Mouse (Mus musculus) gastrocnemius, adult 18-20 months (tissue): ENCODE results near the gene Rhbg. TPM values are rescaled to one million over a fixed set of nuclear protein-coding genes. Genes with fewer than 3 reads are reported as not detected.

Experiments used
- DNase-seq: peaks from one replicate; pipeline ENCODE4 v3.0.0; 2021; ENCODE audit warnings: low spot score
- total RNA-seq, 2 experiments: library from RNA; stranded (reverse); gene quantifications; 2 replicates each; pipeline ENCODE4 v1.2.3; 2021

Gene Rhbg
- total RNA-seq, 2 experiments from 2014 or later, result not detected

- DNase-seq, result no peak
Observed at GRCm38 (mm10) chr3:88262346-88262745, 7.8 kb upstream of the Rhbg start.

GRCm38 (mm10) chr3:88256382-88256781, 1.9 kb upstream of the Rhbg start:
- no peak for DNase-seq

DNA sequence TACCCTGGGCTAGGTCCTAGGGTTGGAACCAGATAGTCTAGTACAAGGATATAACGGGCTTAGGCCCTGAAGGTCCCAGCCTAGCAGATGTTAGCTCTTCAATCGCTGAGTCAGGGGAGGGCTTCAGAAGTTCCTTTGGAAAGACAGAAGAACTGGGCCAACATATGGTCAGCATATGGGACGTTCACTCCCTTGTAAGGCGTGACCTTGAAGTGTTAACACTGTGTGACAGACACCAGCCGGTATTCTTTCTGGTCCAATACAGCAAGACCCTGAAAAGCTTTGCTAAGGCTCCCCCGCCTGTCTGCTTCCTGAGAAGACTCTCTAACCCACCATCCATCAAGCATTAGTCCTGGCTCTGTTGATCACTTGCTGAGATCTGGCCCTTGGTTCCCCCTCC, 1.4 kb upstream of the Rhbg start:
- DNase-seq, result no peak

DNA sequence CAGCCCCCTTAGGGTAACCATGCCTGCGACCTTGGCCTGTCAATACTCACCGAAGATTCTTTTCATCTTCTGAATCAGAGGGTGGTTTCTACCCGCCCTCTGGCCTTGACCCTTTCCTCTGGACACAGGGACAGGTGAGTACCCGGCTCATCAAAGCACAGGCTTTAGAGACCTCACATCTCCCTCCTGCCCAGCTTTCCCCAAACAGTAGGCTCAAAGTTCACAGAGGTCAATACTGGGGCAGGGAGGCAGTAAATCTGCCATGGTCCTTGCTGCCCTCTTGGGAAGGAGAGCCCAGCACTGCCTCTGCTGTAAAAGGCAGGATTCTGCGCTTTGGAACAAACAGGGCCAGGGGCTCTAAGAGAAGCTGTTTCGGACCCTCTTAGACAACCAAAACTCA, 1.8 kb downstream of the Rhbg start:
- DNase-seq, result no peak

- no peak for DNase-seq
Observed at GRCm38 (mm10) chr3:88248406-88248805, 6.1 kb downstream of the Rhbg start.

DNA sequence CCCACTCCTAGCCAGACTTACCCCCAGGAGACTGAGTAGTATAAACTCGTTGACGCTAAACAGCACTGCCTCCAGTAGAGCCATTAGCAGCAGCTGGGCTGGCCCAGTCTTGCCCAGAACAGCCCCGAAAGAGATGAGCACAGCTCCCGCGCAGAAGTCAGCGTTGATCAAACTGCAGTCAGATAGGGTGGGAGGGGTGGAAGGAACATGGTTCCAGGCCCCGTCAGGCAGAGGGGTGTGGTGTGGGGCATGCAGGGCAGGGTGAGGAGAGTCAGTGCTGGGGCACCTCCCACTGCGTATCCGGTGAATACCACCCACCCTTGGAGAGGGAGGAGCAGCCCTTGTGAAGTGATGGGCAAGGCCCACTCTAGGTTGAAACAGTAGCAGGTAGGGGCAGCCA, 6.8 kb downstream of the Rhbg start:
- no peak for DNase-seq

- DNase-seq, result peak; percentile 60
Observed at GRCm38 (mm10) chr3:88245811-88246210, 8.7 kb downstream of the Rhbg start.

- DNase-seq, result peak; percentile 24
Observed at GRCm38 (mm10) chr3:88244071-88244470, 10.4 kb downstream of the Rhbg start.

DNA sequence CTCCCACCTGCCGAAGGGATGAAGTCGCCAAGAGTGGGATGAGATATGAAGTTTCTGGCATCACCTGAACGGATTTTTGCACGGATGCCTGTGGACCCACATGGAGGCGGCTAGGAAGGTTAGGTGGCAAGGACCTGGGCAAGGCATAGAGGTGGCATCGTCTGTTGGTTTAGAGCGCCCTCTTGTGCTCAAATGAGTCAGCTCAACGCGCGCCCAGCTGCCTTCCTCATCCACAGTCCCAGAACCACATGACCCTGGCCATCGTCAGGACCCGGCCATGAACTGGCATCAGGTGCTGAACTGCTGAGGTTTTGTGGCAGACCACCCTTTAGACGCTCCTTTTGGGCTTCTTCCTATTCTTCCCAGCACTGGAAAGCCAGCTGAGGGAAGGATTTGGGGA, 12.0 kb downstream of the Rhbg start:
- peak; percentile 70 for DNase-seq

DNA sequence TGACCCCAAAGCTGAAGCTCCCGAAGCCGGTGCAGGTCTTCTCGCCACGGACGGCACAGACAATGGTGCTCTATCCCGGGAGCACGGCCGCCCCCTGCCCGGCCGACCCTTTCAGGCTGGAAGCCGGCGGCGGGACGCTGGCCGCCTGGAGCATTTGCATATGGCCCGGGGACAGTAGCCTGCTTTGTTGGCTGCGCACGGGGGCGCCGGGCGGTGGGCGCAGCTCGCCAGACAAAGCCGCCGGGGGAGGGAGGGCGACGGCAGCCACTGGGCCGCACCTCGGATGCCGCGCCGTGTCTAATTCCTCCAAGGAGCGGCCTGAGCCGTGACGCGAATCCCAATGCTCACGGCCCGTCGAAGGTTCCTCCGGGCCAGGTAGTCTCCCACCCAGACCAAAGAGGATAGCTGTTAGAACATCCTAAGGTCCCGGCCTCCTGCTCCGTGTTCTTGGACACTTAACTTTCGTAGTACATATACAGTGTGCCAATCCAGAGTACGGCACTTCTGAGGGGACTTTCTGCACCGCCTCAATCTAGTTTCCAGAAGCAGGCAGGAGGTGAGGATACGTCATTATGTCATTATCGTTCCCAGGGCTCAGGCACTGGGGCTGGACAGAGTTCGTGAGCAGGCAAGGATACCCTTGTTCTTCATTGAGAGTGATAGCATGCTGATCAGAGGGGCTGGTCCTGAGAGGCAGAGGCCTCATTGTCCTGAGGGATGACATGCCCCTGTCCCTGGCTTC, 13.3 kb downstream of the Rhbg start:
- no peak for DNase-seq

GRCm38 (mm10) chr3:88239446-88239845, 15.1 kb downstream of the Rhbg start:
- no peak for DNase-seq

DNA sequence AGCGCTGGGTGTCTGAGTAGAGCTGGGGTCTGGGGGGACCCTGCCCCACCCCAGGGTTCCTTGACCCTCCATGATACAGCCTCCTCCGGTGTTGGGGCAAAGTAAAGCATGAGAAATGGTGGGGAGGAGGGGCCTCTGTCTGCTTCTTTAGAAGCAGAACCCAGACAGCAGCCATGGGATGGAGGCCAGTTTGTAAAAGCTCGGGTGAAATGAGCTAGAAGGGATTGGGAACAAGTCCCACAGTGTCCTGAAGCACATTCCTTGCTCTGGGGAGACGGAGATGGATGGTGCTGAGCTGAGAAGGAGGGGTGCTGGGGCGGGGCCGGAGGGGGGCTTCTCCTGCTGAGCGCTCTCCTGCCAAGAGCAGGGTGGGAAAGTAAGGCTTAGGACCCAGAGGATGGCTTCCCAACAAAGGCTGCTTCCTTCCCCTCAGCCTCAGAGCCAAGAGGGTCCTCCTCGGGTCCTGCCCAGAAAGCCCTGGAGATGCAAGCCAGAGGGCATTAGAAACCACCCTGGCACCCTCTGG, 15.6 kb downstream of the Rhbg start:
- DNase-seq, result no peak

- DNase-seq, result no peak
Observed at GRCm38 (mm10) chr3:88237556-88238194, 16.8 kb downstream of the Rhbg start.

DNA sequence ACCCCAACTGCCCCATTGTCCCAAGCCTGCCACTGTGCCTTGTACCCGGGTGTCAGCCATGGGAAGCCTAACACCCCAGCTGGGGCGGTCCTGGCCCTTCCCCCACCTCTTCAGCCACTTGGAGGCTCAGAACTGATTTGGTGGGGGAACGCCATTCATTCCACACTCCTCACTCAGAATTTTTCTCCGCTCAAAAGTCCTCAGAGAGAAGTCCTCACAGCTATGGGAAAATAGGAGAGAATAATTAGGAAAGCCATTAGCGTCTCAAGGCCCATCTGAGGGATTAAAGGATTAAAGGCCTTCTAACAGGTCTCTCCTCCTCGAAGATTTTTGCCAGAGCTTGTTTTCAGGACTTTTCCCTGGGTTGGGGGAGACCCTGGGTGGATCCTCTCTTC, 17.4 kb downstream of the Rhbg start:
- DNase-seq, result no peak

GRCm38 (mm10) chr3:88235616-88236015, 18.9 kb downstream of the Rhbg start:
- no peak for DNase-seq

DNA sequence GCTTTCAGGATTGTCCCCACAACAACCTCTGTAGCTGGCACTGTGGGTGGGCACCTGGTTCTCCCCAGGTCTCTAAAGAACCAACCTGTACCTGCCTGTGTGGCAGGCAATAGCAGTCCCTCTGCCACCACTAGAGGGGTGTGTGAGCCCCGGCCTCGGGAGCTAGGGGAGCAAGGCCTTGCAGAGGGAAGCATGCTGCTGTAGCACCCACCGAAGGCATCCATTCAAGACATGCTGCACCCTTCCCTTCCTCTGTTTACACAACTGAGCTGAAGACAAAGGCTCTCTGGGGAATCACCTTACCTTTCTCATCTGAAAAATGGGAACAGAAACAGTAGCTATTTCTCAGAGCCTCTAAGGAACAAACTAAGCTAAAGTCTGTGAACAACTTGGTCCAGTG, 19.3 kb downstream of the Rhbg start:
- DNase-seq, result no peak

DNA sequence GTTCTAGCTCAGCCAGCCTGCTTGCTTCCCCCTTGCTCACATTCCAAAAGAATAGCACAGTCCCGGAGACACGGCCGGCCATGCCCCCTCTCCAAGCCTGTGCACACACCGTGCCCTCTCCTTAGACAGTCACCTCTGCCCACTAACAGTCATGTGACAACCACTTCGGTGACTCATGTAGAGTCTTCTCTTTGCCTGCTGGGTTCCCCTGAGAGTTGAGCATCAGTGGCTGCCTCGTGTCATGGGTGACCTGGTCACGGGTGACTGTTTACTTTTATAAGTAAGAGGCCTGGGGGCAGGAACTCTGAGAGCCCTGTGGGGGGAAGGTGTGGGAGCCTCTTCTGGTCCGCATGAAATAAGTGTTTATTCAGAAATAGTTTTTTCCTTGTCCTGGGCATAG, 20.5 kb downstream of the Rhbg start:
- DNase-seq, result no peak

DNA sequence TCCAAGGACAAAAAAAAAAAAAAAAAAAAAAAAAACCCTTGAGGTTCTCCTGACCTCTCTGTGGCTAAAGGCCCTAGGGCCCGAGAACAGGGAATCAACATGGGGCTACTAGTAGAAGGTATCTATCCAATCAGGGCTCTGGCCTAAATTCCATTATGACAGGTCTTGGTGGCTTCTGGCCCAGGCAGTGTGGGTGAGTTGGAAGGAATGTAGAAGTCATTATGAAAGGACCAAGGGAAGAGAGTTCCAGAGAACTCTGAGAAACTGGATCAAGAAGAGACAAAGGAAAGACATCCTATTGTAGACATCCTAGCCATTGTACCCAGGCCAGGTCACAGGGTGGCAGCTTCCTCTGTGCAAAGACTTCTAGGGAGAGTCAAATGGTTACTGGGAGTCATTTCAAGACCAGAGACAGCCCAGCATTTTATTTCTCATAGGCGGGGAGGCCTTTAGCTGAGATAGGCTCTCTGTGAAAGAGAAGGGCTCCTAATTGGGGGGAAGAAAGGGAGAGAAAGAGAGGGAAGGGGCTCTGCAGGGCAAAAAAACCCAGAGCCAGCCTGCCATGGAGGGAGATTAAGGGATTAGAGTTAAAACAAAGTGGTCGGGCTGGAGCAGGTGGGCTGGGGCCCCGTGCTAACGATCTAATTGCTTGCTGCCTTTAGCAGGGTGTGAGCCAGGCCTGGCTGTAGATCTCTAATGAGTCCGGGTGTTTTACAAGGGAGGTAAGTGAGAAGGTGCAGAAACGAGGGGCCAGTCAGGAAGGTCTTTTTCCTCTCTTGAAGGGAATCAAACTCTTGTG, 21.5 kb downstream of the Rhbg start:
- no peak for DNase-seq

DNA sequence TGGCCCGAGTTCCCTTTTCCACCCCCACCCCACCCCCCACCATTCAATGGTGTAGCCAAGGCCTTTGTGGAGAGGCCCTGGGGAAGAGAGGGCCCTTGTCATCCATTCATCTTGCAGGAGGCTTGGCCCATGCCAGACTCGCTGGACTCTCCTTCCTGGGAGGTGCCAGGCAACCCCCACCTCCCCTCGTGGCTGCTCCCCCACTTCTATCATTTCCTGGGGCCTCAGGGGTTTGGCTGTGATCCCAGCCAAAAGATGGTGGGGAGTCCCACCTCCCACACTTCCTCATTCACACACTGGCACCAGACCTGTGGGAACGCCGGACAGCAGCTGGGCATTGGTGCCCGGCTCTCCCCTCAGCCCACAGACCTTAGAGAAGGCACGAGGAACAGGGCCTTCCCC, 22.2 kb downstream of the Rhbg start:
- DNase-seq, result no peak

DNA sequence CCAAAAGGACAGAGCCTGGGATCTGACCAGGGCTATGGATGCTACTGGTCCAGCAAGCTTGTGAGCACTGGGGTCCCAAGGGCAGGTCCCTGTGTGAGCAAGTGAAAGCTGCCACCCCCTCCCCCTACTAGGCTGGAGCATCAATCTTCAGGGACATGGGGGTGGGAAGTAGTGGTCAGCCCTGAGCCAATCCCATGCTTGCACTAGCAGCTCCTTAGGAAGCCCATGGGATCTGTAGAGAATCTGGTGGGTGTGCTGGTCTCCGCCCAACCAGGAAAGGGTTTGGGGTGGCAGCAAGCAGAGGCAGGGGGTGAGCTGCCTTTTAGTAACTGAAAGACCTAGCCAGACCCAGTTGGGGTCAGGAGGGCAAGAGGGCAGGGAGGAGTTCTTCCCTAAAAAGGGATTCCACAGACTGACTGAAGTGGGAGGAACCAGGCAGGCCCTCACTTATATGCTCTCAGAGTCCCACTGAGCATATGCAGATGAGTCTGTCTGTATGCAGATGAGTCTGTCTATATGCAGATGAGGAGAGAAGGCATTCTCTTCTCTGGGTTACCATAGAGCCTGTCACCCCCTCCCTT, 23.4 kb downstream of the Rhbg start:
- no peak for DNase-seq

DNA sequence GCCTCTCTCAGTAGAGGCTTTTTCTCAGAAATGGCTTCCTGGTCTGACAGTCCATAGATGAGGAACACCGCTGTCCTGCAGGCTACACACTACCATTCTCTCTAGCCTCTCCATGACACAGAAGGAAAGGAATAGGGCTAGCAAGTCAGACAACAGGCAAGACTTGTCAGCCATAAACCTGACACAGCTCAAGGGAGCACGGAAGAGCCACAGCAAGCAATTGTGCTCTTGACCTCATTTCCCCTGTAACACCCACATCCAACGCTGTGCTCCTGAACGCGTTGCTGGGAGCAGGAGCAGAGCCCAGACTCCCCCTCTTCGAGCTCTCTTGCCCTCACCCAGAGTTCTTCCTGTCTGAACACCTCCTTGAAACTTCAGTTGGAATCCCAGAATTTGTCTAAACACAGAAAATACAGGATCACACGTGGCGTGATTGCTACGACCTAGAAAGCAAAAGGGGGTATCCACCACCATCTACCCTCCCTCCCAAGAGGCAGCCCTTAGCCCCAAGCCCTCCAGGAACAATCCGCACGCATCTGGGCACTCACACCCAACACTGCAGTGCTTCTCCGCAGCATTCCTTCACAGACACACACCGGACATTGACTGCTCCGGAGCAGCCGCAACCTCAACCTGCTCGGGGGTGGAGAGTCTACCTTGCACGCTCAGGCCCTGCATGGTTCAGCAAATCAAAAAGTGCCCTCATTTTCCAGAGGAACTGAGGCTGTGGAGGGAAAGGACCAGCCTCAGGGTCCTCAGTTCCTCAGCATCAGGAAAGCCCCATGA, 24.1 kb downstream of the Rhbg start:
- no peak for DNase-seq
